Mouse (Mus musculus) kidney, adult 8-10 months (tissue): Measurements from ENCODE around the gene Rai1.

Experiments
- DNase-seq, 2 experiments: peaks; one replicate each; pipeline ENCODE4 v3.0.0; 2022

The Rai1 gene

GRCm38 (mm10) chr11:60195108-60195507 is 90.3 kb downstream of the Rai1 start:
- DNase-seq: no peak

GRCm38 (mm10) chr11:60196344-60196743 is 91.5 kb downstream of the Rai1 start:
- DNase-seq: no peak

- DNase-seq: no peak
Measured at GRCm38 (mm10) chr11:60197998-60198619, 93.3 kb downstream of the Rai1 start.

- DNase-seq: no peak
Measured at GRCm38 (mm10) chr11:60198651-60199050, 93.8 kb downstream of the Rai1 start.

GRCm38 (mm10) chr11:60199702-60200184 is 94.9 kb downstream of the Rai1 start:
- DNase-seq: peak; percentile 81 to 95

- DNase-seq: no peak
Measured at GRCm38 (mm10) chr11:60200384-60200783, 95.6 kb downstream of the Rai1 start.

GRCm38 (mm10) chr11:60202710-60203638 is 98.2 kb downstream of the Rai1 start:
- DNase-seq: no peak

GRCm38 (mm10) chr11:60205026-60205425 is 100.2 kb downstream of the Rai1 start:
- DNase-seq: no peak

- no peak for DNase-seq
Measured at GRCm38 (mm10) chr11:60206207-60206606, 101.4 kb downstream of the Rai1 start.

- DNase-seq: peak in 1 of 2 experiments; percentile 36
Measured at GRCm38 (mm10) chr11:60208201-60208600, 103.4 kb downstream of the Rai1 start.

GRCm38 (mm10) chr11:60208712-60209111 is 103.9 kb downstream of the Rai1 start:
- DNase-seq: no peak

GRCm38 (mm10) chr11:60209217-60209932 is 104.6 kb downstream of the Rai1 start:
- peak; percentile 80 to 86 for DNase-seq

GRCm38 (mm10) chr11:60209933-60210249 is 105.1 kb downstream of the Rai1 start:
- no peak for DNase-seq

GRCm38 (mm10) chr11:60210305-60210724 is 105.5 kb downstream of the Rai1 start:
- peak; percentile 96 for DNase-seq

- no peak for DNase-seq
Measured at GRCm38 (mm10) chr11:60211152-60211551, 106.3 kb downstream of the Rai1 start.

- no peak for DNase-seq
Measured at GRCm38 (mm10) chr11:60211761-60212160, 106.9 kb downstream of the Rai1 start.

GRCm38 (mm10) chr11:60213266-60213665 is 108.5 kb downstream of the Rai1 start:
- no peak for DNase-seq

GRCm38 (mm10) chr11:60216671-60217070 is 111.9 kb downstream of the Rai1 start:
- no peak for DNase-seq

- DNase-seq: no peak
Measured at GRCm38 (mm10) chr11:60217467-60217866, 112.7 kb downstream of the Rai1 start.

- DNase-seq: no peak
Measured at GRCm38 (mm10) chr11:60219609-60220008, 114.8 kb downstream of the Rai1 start.

GRCm38 (mm10) chr11:60220291-60220804 is 115.5 kb downstream of the Rai1 start:
- DNase-seq: peak; percentile 88 to 95

- no peak for DNase-seq
Measured at GRCm38 (mm10) chr11:60221425-60221824, 116.6 kb downstream of the Rai1 start.

- no peak for DNase-seq
Measured at GRCm38 (mm10) chr11:60222085-60222468, 117.3 kb downstream of the Rai1 start.
